Mouse (Mus musculus): ENCODE data around the gene Gm10031.
"Not testable (repeated sequence)": the region's sequence is repeated elsewhere in the genome, so short reads cannot be mapped to it uniquely, and the experiment has no call there.

Gm10031 gene

DNA sequence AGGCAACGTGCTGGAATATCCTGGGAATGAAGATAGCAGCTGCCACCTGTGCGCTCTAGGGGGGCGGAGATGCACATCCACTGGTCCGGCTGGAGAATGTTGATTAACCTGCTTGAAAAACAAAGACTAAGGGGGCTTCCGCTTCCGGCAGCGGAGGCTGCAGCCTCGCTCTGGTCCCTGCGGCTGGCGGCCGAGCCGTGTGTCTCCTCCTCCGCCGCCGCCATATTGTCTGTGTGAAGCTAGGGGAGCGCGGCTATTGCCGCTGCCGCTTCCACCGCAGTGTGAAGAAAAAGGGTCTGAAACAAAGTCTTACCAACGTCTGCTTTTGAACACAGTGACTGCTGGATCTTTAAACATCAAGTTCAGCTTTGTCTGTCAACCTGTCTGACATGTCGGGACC, at the start of gene Gm10031:
Gene Gm10031, plus strand, starts transcription at position 171 of the 400 bp plus-strand sequence.
- DNase-seq = not testable (repeated sequence)

DNA sequence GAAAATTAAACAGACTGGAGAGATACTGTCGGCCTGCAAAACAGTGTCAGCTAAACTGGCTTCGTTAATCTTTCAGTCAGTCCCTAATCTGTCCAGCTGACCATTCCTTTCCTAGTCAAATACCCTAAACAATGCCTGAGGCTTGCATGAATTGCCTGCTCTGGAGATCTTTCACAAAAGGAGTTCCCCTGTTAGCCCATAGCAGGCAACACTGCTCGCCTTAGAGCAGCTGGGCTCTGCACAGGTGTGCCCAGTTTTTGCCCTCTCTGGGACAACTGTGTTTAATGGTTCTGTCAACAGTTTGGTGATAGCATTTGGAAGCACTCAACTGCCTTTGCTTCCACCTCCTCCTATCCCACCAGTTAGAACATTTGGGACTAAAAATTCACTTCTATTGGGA, 49.0 kb upstream of the Gm10031 start:
- no peak for DNase-seq

DNA sequence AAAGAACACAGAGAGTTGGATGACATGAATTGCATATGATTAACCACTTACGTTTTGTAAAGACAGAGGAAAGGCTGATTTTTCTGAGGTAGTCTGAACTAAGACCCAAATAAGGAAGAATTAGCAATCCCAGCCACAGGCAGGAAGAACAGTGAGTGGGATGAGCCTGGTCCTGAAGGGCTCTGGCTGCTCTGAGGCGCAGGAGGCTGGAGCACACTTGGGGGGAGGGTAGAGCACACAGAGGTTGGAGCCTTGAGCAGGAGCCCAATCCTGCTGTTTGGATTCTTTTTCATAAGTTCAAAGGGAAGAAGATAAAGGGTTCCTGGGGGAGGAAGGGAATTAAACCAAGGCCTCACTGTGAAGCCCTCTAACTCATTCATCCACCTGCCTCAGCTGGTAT, 47.8 kb upstream of the Gm10031 start:
- DNase-seq = no peak

DNA sequence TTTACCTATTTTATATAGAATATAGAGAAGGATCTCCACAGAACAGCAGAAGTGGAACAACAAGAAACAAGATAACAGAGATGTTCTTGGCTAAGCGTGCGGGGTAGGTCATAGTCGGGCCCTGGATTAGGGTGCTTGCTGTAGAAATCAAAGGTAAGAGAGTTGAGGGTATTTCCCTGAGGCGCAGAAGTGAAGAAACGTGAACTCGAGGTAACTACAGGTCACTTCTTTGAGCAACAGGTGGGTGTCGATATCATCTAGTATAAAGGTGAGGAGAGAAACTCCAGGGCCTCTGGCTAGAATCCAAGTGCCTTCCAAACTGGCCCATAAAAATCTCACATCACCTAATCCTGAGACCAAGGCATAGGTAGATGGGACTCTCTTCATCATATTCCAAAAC, 47.3 kb upstream of the Gm10031 start:
- no peak for DNase-seq

DNA sequence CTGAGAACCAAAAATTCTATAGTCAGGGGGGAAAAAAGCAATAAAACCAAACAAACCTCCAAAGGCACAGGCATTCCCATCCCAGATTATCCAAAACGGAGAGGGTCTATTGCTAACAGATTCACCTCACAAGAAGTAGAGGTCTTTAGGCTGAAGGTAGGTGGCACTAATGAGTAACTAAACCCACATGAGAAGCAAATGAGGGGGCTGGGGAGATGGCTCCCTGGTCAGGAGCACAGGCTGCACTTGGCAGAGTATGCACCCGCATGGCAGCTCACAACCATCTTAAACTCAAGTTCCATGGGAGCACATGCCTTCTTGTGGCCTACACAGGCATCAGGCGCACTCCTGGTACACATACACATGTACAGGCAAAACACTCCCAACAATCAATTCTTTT, 42.0 kb upstream of the Gm10031 start:
- DNase-seq = no peak

DNA sequence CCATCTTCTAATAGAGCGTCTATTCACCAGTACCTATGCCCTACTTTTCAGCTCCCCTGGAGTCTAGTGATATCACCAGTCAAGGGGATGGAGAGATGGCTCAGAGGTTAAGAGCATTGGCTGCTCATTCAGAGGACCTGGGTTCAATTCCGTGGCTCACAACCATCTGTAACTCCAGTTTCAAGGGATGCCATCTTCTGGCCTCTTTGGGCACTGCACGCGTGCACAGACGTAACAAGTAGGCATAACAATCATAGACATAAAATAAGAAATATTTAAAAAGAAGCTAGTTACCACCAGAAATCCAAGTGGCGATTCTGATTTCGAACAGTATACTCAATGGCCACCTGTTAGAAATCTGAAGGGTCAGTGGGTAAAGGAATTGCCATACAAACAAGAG, 36.3 kb upstream of the Gm10031 start:
- DNase-seq = no peak

DNA sequence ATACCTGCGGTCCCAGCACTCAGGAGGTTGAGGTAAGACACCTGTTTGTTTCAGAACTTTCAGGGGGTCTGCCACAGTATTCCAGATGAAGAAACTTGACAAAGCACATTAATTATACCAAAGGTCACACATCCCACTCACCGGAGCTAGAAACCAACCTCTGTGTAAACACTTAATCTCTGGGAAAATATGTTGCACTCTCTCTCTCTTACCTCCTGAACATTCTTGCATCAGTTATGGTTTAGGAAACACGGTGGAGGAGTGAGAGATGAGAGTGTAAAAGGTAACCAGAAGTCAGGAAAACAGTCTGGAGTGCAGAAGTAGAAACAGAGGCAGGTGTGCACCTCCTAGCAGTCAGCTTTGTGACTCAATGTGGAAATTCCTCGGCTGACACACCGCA, 35.8 kb upstream of the Gm10031 start:
- DNase-seq = no peak

DNA sequence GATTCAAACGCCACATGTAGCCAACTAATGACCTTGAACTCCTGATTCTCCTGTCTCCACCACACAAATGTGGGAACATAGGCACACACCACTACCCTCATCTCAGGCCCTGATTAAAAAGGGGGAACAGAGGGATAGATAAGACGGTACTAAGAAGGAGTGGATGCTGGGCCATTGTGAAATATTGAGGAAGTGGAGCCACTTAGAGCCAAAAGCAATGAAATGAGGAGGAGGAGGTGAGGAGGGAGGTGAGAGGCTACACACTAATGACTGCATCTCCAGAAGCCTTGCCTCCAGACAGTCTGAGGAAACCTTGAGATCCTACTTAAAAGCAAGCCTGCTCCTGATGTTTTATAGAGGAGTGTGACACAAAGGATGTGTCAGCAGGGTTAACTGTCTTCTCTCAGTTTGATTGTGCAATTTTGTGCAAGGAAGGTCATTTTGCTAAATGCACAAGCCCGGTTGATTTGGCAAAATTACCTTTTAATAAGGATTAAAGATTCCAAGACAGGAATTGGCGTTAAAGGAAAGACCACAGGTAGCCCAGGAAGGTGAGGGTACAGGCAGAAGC, 32.5 kb upstream of the Gm10031 start:
- DNase-seq = no peak

DNA sequence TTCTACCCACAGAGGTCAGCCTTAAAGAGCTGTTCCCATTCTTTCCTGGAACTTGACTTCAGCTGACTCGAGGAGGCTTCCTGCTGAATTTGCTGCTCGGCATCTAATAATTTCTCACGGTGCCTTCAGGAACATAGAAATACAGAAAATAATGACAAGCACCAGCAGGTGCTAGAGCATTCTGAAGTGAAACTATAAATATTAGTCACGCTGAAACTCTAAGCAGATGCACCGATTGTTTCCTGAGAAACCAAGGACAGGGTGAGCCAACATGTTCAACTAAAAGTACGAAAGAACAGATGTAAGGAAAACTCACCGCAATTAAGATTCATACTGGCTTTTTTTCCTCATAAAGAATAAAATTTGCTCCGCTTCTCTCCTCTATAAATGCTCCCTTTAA, 28.8 kb upstream of the Gm10031 start:
- DNase-seq = no peak

DNA sequence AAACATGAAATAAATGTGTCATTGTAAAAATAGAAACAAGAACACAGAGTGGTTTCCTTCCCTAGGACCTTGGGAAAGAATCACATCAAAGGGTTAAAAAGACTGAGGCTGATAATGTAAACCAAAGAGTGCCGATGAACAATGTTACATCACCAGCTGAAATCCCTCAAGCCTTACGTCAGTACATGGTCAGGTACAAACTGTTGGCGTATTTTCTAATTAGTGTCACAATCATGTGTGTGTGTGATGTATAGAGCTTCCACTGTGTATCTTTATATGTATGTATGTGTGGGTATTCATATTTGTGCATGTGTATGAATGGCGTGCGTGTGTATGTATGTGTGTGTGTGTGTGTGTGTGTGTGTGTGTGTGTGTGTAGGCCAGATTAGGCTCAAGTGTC, 26.9 kb upstream of the Gm10031 start:
- no peak for DNase-seq

DNA sequence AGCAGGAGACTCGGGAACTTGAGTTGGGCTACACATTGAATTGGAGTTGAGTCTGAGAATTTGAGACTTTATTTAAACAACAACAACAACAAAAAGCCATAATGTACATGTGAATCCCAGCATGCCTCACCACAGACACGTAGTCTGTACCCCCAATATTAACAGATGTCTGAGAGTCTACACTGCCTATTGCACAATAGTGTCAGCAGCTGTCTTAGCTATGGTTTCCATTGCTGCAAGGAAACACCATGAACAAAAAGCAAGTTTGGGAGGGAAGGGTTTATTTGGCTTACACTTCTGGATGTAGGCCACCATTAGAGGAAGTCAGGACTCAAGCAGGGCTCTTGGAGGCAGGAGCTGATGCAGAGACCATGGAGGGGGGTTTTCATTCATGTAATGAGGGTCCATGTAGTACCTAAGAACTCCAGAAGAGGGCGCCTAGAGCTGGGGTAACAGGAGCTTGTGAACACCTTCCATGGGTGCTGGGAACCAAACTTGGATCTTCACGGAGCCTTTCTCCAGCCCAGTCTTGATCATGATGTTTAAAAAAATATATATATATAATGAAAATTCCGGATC, 18.8 kb upstream of the Gm10031 start:
- no peak for DNase-seq

DNA sequence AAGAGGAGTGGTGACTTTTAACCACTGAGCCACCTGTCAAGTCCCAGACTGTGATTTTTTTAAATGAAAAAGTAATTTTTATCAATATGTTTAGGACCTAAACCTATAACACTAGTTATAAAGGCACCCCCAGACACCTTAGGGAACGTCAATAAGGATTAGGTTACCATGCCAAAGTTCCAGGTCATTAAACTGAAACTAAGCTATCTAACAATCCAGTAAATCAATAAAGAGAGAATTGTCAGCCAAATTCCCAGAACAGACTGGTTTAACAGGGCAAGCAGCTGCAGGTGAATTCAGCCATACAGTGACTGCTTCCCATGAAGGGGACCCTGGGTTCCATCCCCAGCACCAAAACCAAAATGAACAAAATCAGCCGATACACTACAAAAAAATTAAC, 17.9 kb upstream of the Gm10031 start:
- DNase-seq = no peak

DNA sequence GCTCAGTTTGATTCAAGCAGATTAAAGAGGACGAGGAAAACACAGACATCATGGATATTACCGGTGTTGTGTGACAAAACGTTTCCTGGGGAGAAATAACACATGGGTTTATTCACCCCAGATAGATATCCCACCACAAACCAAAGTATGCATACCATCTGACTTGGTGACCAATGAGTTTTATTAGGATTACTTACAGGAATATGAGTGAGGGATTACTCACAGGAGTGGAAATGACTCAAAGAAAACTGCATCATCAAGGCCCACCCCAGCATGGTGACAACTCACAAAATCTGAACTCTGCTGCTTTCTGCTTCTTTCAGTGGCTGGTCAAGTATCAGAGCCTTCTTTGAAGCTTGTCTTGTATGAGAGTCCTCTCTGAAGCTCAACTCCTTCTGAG, 16.1 kb upstream of the Gm10031 start:
- no peak for DNase-seq

DNA sequence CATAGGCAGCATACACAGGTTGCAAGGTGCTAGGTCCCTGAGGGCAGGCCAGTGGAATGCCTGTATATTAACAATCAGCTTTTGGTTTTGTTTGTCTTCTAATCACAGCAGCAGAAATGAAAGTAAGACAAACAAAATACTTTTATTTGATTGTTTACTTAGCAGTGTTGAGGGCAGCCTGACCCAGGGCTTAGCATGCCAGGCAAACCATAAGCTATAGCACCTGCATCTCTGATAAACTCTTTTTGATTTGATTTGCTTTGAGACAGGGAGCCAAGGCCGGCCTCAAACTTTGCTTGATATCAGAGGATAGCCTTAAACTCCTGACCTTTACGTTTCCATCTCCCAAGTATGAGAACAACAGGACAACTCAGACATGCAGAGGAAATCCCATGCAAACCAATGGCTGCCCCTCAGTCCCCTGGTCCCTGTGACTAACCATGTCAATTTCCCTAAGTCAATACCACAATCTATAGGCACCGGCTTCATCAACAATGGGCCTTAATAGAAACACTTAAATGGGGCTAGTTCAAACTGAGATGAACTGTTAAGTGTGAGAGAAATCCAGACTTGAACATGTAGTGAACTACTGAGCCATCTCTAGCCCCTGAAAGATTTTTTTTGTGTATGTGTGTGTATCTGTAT, 3.6 kb upstream of the Gm10031 start:
- no peak for DNase-seq

DNA sequence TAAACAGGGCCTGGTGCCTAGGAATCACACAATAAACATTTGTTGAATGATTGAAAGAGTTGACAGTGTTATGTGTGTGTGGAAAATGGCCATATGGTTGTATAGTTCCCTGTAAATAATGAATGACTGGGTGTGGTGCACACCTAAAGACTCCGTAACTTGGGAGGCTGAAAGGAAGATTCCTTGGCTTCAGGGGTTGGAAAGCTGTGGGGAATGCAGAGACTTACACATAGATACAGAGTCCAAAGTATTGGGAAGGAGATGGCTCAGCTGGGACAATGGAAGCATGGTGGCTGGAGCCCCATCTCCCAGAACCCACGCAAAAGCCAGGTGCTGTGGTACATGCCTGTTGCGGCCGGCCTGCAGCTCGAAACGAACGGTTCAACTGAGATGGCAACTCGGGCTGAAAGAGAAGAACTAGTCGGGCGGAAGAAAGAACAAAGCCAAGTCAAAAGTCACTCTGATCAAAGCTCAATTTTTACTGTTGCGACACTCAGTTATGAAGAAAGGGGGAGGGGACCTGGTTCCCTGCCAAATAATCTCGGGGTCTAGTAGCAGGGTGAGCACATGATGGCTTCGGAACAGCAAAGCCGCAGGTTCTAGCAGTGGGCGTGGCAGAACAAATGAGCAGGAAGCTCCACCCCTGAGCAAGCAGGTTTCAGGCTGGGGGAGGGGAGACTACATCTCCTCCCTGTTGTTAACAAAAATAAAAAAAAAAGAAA, 1.9 kb upstream of the Gm10031 start:
- DNase-seq = peak; percentile 40 to 68

DNA sequence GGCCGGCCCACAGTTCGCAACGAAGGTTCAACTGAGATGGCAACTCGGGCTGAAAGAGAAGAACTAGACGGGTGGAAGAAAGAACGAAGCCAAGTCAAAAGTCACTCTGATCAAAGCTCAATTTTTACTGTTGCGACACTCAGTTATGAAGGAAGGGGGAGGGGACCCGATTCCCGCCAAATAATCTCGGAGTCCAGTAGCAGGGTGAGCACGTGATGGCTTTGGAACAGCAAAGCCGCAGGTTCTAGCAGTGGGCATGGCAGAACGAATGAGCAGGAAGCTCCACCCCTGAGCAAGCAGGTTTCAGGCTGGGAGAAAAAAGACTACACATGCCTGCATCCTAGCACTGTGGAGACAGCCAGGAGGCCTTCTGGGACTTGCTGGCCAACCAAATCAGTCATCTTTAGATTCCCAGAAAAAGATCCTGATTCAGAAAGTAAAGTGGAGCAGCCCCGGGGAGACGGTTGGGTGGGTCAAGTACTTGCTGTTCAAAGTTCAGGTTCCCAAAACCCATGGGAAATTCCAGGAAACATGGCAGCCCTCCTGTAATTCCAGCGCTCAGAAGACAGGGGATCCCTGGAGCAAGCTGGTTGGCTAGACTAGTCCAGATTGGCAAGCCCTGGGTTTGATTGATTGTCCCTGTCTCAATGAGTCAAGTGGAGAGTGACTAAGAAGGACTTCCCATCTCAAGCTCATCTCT, 8.8 kb downstream of the Gm10031 start:
- not testable (repeated sequence) for DNase-seq

DNA sequence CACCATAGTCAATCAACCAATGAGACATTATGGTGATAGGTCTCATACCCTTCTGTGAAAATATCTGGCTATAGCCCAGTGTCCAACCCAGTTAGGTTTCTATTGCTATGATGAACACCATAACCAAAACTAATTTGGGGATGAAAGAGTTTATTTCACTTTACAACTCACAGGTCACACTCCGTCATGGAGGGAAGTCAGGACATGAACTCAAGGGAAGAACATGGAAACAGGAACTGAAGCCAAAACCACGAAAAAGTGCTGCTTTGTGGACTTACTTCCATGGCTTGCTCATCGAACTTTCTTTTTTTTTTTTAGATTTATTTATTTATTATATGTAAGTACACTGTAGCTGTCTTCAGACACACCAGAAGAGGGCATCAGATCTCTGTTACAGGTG, 9.7 kb downstream of the Gm10031 start:
- no peak for DNase-seq

DNA sequence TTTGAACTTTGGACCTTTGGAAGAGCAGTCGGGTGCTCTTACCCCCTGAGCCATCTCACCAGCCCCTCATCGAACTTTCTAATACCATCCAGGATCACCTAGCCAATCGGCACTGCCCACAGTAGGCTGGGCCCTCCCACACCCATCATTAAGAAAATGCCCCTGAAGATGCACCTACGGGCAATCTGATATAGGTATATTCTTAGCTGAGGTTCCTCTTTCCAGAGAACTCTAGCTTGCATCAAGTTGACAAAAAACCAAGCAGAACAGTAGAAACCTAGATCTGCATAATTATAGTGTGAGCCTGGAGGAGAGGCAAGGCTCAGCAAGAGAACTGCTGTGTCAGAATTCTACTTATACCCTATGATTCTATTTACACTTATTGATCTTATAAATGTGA, 10.1 kb downstream of the Gm10031 start:
- DNase-seq = no peak

DNA sequence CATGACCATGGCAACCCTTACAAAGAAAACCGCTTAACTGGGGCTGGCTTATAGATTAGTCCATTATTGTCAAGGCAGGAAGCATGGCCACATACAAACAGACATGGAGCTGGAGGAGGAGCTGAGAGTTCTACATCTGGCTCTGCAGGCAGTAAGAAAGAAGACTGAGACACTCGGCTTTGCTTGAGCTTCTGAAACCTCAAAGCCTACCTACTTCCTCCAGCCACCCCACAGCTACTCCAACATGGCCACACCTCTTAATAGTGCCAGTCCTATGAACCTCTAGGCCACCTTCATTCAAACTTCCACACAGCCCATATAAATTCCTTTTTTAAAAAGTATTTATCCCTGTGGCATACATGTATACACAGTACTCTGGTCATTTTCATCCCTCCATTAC, 13.2 kb downstream of the Gm10031 start:
- DNase-seq = no peak

DNA sequence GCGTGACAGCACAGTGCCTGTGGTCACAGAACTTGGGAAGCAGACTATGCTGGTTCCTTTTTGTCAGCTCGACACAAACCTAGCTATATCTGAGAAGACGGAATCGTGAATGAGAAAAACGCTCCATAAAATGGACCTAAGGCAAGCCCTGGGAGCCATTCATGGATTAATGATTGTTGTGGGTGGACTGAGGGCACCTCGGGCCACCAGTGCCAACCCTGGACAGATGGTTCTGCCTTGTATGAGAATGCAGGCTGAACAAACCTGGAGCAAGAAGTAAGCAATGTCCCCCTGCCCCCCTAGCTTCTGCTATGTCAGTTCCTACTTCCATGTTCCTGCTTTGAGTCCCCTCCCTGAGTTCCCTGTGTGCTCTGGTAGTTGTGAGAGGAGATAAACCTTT, 13.9 kb downstream of the Gm10031 start:
- DNase-seq = no peak

DNA sequence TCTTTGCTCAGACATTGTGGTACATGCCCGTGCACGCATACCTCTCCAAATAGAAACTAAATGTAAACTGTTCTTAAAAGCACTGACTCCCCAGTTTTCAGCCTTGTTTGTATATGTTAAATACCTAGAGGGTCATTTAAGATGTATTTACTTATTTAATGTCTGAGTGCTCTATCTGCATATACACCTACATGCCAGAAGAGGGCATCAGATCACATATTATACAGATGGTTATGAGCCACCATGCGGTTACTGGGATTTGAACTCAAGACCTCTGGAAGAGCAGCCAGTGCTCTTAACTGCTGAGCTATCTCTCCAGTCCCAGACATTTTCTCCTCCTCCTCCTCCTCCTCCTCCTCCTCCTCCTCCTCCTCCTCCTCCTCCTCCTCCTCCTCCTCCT, 14.6 kb downstream of the Gm10031 start:
- no peak for DNase-seq

DNA sequence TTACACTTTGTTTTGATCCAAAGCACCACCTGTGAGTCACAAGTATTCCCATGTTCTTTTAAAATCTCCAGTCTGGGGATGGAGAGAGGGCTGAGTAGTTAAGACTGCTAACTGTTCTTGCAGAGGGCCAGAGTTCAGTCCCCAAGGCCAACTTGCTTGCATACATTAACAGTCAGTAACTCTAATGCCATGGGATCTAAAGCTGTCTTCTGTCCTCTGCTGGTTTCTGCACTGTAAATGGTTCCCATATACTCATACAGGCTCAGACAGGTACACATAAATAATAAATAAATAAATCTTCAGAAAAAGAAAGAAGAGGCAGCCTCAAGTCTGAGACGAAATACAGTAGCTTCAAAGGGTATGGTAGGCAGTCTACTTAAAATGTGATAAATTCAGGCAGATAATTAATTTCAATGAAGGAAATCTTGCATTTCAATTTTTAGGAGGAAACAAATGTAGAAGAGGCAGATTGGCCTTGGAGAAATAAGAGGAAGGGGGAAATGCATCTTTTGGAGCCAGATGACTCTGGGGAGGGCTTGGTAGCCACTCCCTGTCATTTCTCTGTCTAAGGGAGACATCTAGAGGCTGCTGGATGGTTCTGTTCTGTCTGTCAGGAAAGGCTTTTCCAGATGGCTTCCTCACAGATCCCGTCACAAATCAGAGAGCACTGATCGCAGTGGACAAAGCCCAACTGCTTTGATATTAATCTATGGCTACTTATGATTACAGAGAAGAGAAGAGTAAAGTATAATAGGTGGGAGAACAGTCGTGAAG, 16.2 kb downstream of the Gm10031 start:
- peak in 1 of 2 experiments; percentile 22 for DNase-seq

DNA sequence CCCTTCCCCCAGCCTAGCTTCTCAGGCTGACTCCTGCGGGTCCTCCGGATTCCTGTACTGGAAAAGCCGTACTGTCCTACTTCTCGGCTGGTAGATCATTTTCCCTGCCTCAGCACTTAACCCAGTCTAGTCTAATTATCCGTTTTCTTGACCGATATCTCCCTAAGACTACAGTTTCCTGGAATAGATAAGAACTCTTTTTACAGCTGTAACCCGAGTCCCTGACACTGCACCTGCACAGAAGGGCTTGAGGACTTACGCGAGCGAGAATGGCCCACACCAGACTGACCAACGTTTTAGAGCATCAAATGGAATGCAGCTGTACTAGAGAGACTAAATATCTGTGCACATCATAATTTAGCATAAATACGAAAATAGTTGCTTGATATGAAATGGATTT, 20.2 kb downstream of the Gm10031 start:
- DNase-seq = no peak
